ENCODE assay signal across 9 mouse cellular contexts in the genomic region with DNA sequence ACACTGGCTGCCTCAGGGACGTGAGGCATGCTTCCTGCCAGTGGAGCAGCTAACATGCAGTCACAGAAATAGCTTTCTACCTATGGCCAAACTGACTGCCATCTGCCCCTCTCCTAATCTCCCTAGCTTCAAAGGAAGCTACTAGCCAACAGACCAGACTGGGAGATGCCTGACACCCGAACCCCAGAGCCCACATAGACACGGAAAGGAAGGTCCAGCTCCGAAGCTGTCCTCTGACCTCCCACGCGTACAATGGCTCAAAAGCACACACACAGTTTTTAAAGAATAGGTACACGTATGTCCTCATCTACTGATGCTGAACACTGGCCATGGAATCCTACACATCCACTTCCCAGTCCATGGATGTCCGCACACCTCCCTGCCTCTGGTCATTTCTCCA. TPM values are rescaled to one million over a fixed set of nuclear protein-coding genes. Genes with fewer than 3 reads are reported as not detected.
DNase-seq lines count a peak whose midpoint lies in the region; ATAC-seq and TF ChIP-seq lines count a peak whose summit lies in the region.
"Had no signal": no experiment of that assay in that cellular context is flagged by ENCODE, and none has a peak within 500 bp of the region (broad histone marks: within the 10 kb centered on the region; RNA-seq: fewer than 3 reads in every experiment).

No protein-coding gene starts in this region.

- DNase-seq in kidney, adult 2 months = no peak
- DNase-seq in kidney, postnatal 36 days = no peak
- peak; percentile 62 for DNase-seq in cerebellum, adult 11-12 months
- no peak for DNase-seq in embryonic facial prominence, embryonic 14.5 days (ENCODE audit: low spot score)
- no peak for DNase-seq in adrenal gland, adult 18-20 months (ENCODE audit: low spot score in 2 of 2)
- DNase-seq in layer of hippocampus, adult 9-11 months = no peak
- no peak for DNase-seq in adrenal gland, adult (ENCODE audit: inconsistent age in 2 of 2, low spot score in 1 of 2)

- TF ChIP-seq CTCF in kidney, adult 2 months (conservative IDR thresholded peaks at IDR 0.05; ENCODE audit: insufficient read depth, insufficient read length, low read depth, low read length) = no peak

- no peak overlapping the region for H3K27ac ChIP-seq in kidney, adult 2 months (ENCODE audit: insufficient read depth, low read depth, low read length)
- H3K27ac ChIP-seq in embryonic facial prominence, embryonic 14.5 days (replicated peaks; ENCODE audit: low read depth, low read length) = no peak overlapping the region
- H3K27ac ChIP-seq in liver, embryonic 12.5 days = no peak overlapping the region
- H3K27ac ChIP-seq: midbrain, embryonic 12.5 days had no signal

- peak overlapping the region; percentile 88 for H3K9ac ChIP-seq in embryonic facial prominence, embryonic 14.5 days (ENCODE audit: low read depth, low read length)
- H3K9ac ChIP-seq in liver, embryonic 12.5 days = no peak overlapping the region

- ATAC-seq in embryonic facial prominence, embryonic 14.5 days (ENCODE audit: low read depth) = no peak
- no peak for ATAC-seq in liver, embryonic 12.5 days

- peak overlapping the region; percentile 89 for H3K4me2 ChIP-seq in embryonic facial prominence, embryonic 14.5 days (ENCODE audit: low read depth, low read length)
- peak overlapping the region; percentile 96 for H3K4me2 ChIP-seq in liver, embryonic 12.5 days

- H3K27me3 ChIP-seq in kidney, adult 2 months (replicated peaks; ENCODE audit: control insufficient read depth, insufficient read depth, low read length) = no peaks in the 10 kb centered on the region
- no peaks in the 10 kb centered on the region for H3K27me3 ChIP-seq in embryonic facial prominence, embryonic 14.5 days (replicated peaks; ENCODE audit: control insufficient read depth, insufficient read depth, low read length)
- no peaks in the 10 kb centered on the region for H3K27me3 ChIP-seq in liver, embryonic 12.5 days (replicated peaks)

- no peaks in the 10 kb centered on the region for H3K9me3 ChIP-seq in embryonic facial prominence, embryonic 14.5 days (ENCODE audit: control insufficient read depth, low read length)
- H3K9me3 ChIP-seq in liver, embryonic 12.5 days (replicated peaks) = no peaks in the 10 kb centered on the region
- H3K9me3 ChIP-seq: midbrain, embryonic 12.5 days had no signal

- WGBS in kidney, adult 2 months = 53% methylated on average over 8 of the region's 8 CpGs
- WGBS in embryonic facial prominence, embryonic 14.5 days = 57% methylated on average over 8 of the region's 8 CpGs
- 55% methylated on average over 8 of the region's 8 CpGs for WGBS in liver, embryonic 12.5 days (ENCODE audit: insufficient replicate concordance)

- no peak for TF ChIP-seq POLR2A in kidney, adult 2 months (IDR thresholded peaks at IDR 0.05; ENCODE audit: low read depth, low read length)

- H3K4me1 ChIP-seq in kidney, adult 2 months (ENCODE audit: control insufficient read depth, insufficient read depth, low read length) = peaks cover 4% of the 10 kb centered on the region; the same call in 1 of the 2 replicates
- H3K4me1 ChIP-seq in embryonic facial prominence, embryonic 14.5 days (ENCODE audit: control insufficient read depth, insufficient read depth, low read length) = peaks cover 40% of the 10 kb centered on the region
- H3K4me1 ChIP-seq in liver, embryonic 12.5 days = peaks cover 52% of the 10 kb centered on the region

- H3K36me3 ChIP-seq in kidney, adult 2 months (ENCODE audit: control insufficient read depth, insufficient read depth, low read length) = no peaks in the 10 kb centered on the region
- no peaks in the 10 kb centered on the region for H3K36me3 ChIP-seq in embryonic facial prominence, embryonic 14.5 days (ENCODE audit: control insufficient read depth, insufficient read depth, low read length)
- H3K36me3 ChIP-seq in liver, embryonic 12.5 days = no peaks in the 10 kb centered on the region
- H3K36me3 ChIP-seq: midbrain, embryonic 12.5 days had no signal

- peak overlapping the region; percentile 33 for H3K4me3 ChIP-seq in kidney, adult 2 months (ENCODE audit: insufficient read depth, low read depth, low read length)
- peak overlapping the region; percentile 81 for H3K4me3 ChIP-seq in embryonic facial prominence, embryonic 14.5 days (ENCODE audit: low read depth, low read length)
- peak overlapping the region; percentile 84 for H3K4me3 ChIP-seq in liver, embryonic 12.5 days

RNA-seq across cellular contexts. Expression of a gene that starts 2.0 kb away (rescaled TPM):
- polyA plus RNA-seq in kidney, adult 2 months (2012; rRNA removed) = 26.9 and 28.0 TPM in 2 replicates
- 25.9 and 29.2 TPM in 2 replicates for polyA plus RNA-seq in embryonic facial prominence, embryonic 14.5 days (2014; fragmentation: Nextera tagmentation; extraction: Ambion mirVana)
- 13.5 and 13.8 TPM in 2 replicates for polyA plus RNA-seq in liver, embryonic 12.5 days (2016; fragmentation: Nextera tagmentation; extraction: Ambion mirVana)
- 10 to 100 TPM; 12.3 to 26.2 TPM for total RNA-seq in adrenal gland, adult 18-20 months (2021)

RNA-seq across cellular contexts. Expression of a gene that starts 33.4 kb away (rescaled TPM):
- 8.0 and 8.2 TPM in 2 replicates for polyA plus RNA-seq in kidney, adult 2 months (2012; rRNA removed)
- polyA plus RNA-seq in embryonic facial prominence, embryonic 14.5 days (2014; fragmentation: Nextera tagmentation; extraction: Ambion mirVana) = 16.7 and 19.8 TPM in 2 replicates
- 12.7 and 13.1 TPM in 2 replicates for polyA plus RNA-seq in liver, embryonic 12.5 days (2016; fragmentation: Nextera tagmentation; extraction: Ambion mirVana)
- total RNA-seq in adrenal gland, adult 18-20 months (2021) = 10 to 100 TPM; 13.5 to 19.6 TPM

Comparison
In these comparisons a context has a peak if more than half of its experiments do, and no peak if none do; other contexts are left out.
1. H3K4me3 ChIP-seq: peak in every context shown above with its lines; median percentile 84 in liver, embryonic 12.5 days; 81 in embryonic facial prominence, embryonic 14.5 days; 33 in kidney, adult 2 months.